Mouse (Mus musculus) cerebellum, adult 11-12 months (tissue): ENCODE results near the gene Fam24b.

Experiments used
- DNase-seq: peaks from one replicate; pipeline ENCODE4 v3.0.0; 2022

Gene Fam24b

GRCm38 (mm10) chr7:131329416-131329815, at the start of gene Fam24b:
Gene Fam24b (minus strand): TSS chr7:131329516.
- no peak for DNase-seq

DNA sequence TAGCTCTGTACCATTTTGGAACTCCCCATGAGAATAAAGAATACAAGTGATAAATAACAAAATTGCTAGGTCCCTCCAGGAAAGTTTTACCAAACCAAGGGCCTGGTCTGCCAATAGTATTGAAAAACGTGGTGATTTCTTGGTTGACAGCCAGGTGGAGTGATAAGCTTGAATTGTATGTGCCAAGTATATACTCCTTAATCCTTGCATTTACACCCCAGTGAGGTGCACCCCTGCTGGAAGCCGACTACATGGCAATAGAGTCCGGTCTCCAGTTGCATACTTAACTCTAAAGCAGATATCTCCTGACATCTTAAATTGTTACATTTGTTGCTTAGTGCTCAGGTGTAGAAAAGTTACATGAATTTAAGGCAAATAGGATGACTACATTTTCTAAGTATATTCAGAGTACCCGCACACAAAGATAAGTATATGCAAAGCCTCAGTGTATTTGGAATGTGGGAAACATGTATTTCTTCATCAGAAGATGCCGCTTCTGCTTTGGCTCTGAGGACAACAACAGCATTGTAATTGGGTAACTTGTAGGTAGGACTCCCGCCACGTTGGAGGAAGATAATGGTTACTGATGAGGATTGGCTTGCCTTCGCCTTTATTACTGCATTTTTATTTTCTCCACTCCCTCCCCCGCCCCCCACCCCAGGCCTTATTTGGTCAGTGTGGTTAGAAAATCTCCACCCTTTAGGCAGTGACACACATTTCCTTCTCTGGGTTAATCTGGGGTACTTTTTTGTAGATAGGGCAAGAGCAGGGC, 42.8 kb upstream of the Fam24b start:
- no peak for DNase-seq

DNA sequence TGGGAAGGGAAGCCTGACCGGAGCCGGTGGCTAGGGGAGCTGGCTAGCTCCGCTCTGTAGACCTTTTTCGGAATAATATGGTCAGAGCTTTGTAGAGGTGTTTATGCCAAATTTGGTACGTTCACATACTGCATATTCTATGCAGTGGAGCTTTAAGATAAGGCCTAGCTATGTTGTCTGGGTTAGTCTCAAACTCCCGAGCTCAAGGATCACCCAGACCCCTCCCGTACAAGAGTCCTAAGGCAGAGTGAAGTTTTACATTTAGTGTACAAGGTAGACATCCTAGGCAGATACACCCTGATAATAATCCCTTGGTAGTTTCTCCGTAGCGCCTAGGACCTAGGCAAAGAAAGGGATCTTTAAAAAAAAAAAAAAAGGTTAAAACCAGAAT, 42.1 kb upstream of the Fam24b start:
- DNase-seq, result no peak

DNA sequence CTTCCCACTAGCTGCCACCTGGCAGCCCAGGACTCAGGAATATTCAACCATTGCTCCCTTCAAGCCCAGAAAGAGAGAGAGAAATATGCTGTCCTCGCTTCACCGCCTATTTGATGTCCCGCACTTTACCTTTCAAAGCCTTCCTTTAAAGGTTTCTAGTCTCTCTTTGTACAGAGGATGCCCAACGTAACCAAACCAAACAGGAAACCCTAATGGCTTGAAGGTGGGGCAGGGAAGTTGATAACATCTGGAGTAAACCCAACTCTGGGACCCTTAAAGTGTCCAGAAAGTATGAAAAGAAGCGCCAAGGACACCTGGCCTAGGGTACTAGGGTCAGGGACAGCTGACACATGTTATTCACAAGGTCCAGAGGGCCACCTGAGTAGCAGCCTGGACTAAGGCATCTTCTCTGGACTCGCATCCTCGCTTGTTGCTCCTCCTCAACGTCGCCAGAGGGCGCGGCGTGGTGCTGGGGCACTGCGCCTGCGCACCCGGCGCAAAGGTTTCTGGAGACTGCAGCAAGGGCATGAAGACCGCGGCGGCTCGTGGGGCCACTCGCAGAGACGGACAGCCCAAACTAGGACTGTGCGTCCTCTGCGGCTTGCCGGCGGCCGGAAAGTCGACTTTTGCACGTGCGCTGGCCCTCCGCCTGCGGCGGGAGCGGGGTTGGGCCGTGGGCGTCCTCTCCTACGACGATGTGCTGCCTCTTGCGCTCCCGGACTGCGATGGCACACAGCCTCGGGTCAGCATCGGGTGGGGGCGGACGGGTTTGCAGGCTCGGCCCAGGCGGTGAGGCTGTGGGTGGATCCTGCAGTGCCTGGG, 41.5 kb upstream of the Fam24b start, which contains the start of gene Pstk:
Gene Pstk, plus strand, starts transcription at position 494 of the 822 bp plus-strand sequence.
- DNase-seq, result peak; percentile 92

- no peak for DNase-seq
These were observed 34.8 kb upstream of the Fam24b start for GRCm38 (mm10) chr7:131364131-131364530.

- DNase-seq, result peak; percentile 97
These were observed 33.4 kb upstream of the Fam24b start, which contains the start of gene 2310057M21Rik for GRCm38 (mm10) chr7:131362615-131363300. Gene 2310057M21Rik (minus strand): TSS chr7:131362759.

DNA sequence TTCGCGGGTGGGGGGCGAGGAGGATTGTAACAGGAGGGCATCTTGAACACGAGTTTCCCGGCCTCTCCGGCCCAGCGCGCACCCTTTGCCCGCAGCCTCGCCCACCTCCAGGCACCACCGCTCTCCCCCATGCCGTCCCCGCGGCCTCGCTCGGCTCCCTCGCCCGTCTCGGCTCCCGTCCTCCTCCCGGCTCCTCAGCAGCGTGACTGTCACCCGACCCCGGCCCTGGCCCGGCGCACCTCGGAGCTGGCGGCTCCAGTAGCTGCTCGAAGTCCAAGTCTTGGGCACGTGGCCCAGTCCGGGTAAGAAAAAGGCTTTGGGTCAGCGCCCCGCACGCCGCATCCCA, 32.9 kb upstream of the Fam24b start:
- no peak for DNase-seq

GRCm38 (mm10) chr7:131356105-131356504, 26.8 kb upstream of the Fam24b start:
- no peak for DNase-seq

DNA sequence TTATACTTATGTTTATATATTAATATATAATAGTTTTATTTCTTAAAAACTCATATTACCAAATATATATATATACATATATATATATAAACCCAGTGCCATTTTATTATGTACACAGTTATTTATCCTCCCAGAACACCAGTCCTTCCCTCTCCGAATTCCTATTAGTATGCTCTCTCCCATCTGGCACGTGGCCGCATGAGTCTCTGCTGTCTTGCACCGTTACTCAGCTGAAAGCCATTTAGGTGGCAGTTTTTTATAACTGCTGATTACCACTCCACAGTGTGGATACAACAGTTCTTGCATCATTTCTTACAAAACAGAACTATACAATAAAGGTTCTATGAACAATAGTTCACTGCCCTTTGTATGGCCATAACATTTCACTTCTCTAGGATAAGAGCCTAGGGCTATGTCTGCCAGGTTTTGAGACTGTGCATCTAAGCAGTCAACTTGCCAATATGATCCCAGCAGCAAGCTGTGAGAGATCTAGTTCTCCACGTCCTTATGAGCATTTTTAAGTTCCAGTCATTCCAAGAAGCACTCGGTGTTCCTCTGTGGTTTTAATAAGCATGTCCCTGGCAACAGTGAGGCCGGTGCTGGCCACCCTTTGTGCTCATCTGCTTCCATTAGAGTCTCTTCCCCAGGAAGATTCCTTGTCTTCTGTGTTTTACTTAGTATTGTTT, 16.7 kb upstream of the Fam24b start:
- DNase-seq, result peak; percentile 11

GRCm38 (mm10) chr7:131337502-131338068, 8.3 kb upstream of the Fam24b start:
- DNase-seq, result no peak

DNA sequence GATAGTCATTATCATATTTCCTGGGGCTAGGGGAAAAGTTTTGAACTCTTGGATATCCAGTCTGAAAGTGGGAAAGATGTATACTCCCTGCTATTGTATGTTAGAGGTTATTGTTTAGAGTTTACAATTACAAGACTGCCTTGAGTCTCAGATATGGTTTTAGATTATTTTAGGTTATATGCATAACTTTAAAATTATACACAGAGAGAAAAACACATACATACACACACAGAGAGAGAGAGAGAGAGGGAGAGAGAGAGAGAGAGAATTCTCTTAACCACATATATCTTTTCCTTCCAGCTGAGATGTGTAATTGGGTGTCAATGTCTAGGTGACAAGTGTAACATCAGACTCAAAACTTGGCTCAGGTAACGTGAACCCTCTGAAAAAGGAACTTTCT, 4.2 kb upstream of the Fam24b start, which contains the start of gene Fam24a:
Gene Fam24a, plus strand, starts transcription at position 301 of the 400 bp plus-strand sequence.
- DNase-seq, result no peak

- no peak for DNase-seq
These were observed 2.4 kb upstream of the Fam24b start for GRCm38 (mm10) chr7:131331688-131332087.

DNA sequence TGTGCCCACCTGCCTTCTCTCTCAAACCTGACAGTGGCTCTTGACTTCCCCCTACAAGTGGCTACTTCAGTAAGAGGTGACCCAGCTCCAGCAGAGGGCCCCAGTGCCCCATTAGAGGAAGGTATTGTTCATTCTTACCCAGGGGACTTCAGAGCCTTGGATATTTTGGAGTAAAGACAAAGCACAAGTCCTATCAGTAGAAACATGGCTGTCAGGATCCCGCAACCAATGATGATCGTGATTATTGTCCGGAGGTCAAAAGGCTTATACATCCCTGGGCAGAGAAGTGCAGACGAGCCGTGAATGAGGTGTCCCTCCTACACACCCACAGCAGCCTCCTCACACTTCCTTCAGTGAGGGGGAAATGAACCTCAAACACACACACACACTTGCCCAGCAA, 2.3 kb downstream of the Fam24b start:
- no peak for DNase-seq

GRCm38 (mm10) chr7:131322192-131322591, 7.1 kb downstream of the Fam24b start, which contains the start of gene Cuzd1:
Gene Cuzd1 (minus strand): TSS chr7:131322292.
- DNase-seq, result no peak

DNA sequence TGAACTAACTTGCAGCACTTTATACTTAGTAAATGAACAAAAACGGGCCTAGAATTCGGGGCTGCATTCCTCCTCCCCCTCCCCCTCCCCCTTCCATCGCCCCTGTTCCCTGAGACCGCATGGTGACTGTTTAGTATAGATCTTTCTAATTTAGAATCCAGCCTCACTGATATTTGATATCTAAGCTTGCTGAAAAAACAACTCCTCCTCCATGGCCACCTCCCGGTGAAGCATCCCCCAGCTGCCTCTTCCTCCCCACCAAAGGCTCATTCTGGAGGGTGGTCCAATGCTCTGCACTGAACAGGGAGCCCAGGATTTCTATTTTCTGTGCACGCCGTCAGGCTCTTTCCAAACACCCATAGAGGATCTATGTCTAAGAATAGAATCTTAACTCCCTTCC, 11.0 kb downstream of the Fam24b start:
- DNase-seq, result no peak

DNA sequence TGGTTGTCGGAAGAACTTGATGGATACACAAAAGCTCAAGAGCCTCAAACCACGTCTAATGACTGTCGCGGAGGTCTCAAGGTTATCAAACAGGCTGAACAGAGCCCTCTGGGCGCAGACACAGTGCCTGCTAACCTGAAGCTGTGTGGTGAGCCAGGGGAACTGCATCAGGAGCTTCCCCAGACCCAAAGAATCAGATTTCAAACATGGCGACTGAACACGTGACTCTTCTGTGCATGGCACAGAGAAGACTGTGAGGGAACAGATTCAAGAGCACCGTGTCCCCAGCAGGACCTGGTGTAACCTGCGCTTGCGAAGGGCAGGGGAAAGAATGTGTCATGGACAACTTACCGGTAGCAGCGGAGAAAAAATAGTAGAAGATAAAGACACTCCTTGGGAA, 11.7 kb downstream of the Fam24b start:
- DNase-seq, result no peak

- no peak for DNase-seq
These were observed 14.8 kb downstream of the Fam24b start for GRCm38 (mm10) chr7:131314493-131314892.

GRCm38 (mm10) chr7:131306733-131307132, 22.6 kb downstream of the Fam24b start:
- DNase-seq, result no peak

DNA sequence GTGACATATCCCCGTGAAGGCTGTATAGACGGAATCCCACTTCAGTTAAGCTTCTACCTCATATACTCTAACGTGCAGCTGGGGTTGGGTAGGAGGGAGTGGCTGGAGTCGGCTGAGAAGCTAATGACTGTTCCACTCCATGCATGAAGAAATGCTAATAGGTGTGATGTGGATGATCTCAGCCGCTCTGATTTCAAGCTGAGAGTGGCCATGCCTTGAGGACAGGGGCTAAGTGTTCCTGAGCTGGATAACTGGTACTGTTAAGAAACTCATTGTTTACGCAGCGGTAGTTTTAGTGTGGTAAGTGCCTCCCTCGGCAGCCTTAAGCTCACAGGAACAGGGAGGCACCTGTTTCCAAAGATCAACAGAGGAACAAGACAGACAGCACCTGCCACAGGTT, 26.0 kb downstream of the Fam24b start:
- no peak for DNase-seq

GRCm38 (mm10) chr7:131297151-131297550, 32.2 kb downstream of the Fam24b start:
- DNase-seq, result no peak
